Mouse (Mus musculus): ENCODE data around the gene Mipol1.

- TF ChIP-seq CTCF (conservative IDR thresholded peaks at IDR 0.05; ENCODE audit: insufficient read depth, insufficient read length, low read depth, low read length) (no peak), POLR2A (IDR thresholded peaks at IDR 0.05; ENCODE audit: low read depth, low read length) (no peak)
Observed at GRCm38 (mm10) chr12:57496347-57497119, 266.3 kb downstream of the Mipol1 start.

Data from kidney, adult 2 months (tissue).